Mouse (Mus musculus): ENCODE data around the gene Mettl1. TPM values are rescaled to one million over a fixed set of nuclear protein-coding genes. Genes with fewer than 3 reads are reported as not detected.
A peak's percentile ranks its signal among the peaks of the same experiment; 100 is the strongest.

Mettl1 gene
- polyA plus RNA-seq, 1 experiment from 2014 or later: 44.8 TPM

MicroRNAs encoded within 50 kb of the gene (microRNA counts, 519-probe panel; counts per million panel counts)
- microRNA mmu-miR-26a (3,535 counts per million, percentile 51 among the panel's probes with 10 or more counts), microRNA mmu-miR-546 (not detected)

Small RNA genes lying within 50 kb of the gene (microRNA-seq; reads per million reads assigned to microRNA genes)
- gene Mir26a-2 (ENCODE audit: borderline number of aligned reads): 47.5 reads per million, percentile 32 among the genes with 10 or more reads in this experiment
- 1.9 reads per million for gene Mir546 (ENCODE audit: borderline number of aligned reads)

Other genes starting within 250 kb of the Mettl1 start
- 18.9 and 19.3 TPM in 2 replicates for gene Atp23, start 140.1 kb upstream of the Mettl1 start, polyA plus RNA-seq (2014; fragmentation: Nextera tagmentation; extraction: Ambion mirVana)
- 64.8 and 67.9 TPM in 2 replicates for gene Ctdsp2, start 62.7 kb upstream of the Mettl1 start, polyA plus RNA-seq (2014; fragmentation: Nextera tagmentation; extraction: Ambion mirVana)
- 0.39 and 0.42 TPM in 2 replicates for gene Avil, start 40.7 kb upstream of the Mettl1 start, polyA plus RNA-seq (2014; fragmentation: Nextera tagmentation; extraction: Ambion mirVana)
- 88.0 and 88.5 TPM in 2 replicates for gene Tsfm, start 10.6 kb upstream of the Mettl1 start, polyA plus RNA-seq (2014; fragmentation: Nextera tagmentation; extraction: Ambion mirVana)
- 0.07 and 0.29 TPM in 2 replicates for gene Eef1akmt3, start 99 bp downstream of the Mettl1 start, polyA plus RNA-seq (2014; fragmentation: Nextera tagmentation; extraction: Ambion mirVana)
- gene Cyp27b1, start 6.8 kb downstream of the Mettl1 start, polyA plus RNA-seq (2014; fragmentation: Nextera tagmentation; extraction: Ambion mirVana): not detected in 2 replicates
- gene March9, start 18.8 kb downstream of the Mettl1 start, polyA plus RNA-seq (2014; fragmentation: Nextera tagmentation; extraction: Ambion mirVana): 1.5 and 1.8 TPM in 2 replicates
- gene Cdk4, start 22.1 kb downstream of the Mettl1 start, polyA plus RNA-seq (2014; fragmentation: Nextera tagmentation; extraction: Ambion mirVana): 3,117 and 3,128 TPM in 2 replicates
- 83.4 and 98.5 TPM in 2 replicates for gene Tspan31, start 28.9 kb downstream of the Mettl1 start, polyA plus RNA-seq (2014; fragmentation: Nextera tagmentation; extraction: Ambion mirVana)
- gene Agap2, start 33.9 kb downstream of the Mettl1 start, polyA plus RNA-seq (2014; fragmentation: Nextera tagmentation; extraction: Ambion mirVana): 0.80 and 0.95 TPM in 2 replicates
- 29.5 and 29.9 TPM in 2 replicates for gene Os9, start 79.7 kb downstream of the Mettl1 start, polyA plus RNA-seq (2014; fragmentation: Nextera tagmentation; extraction: Ambion mirVana)
- 4.9 and 5.2 TPM in 2 replicates for gene B4galnt1, start 123.8 kb downstream of the Mettl1 start, polyA plus RNA-seq (2014; fragmentation: Nextera tagmentation; extraction: Ambion mirVana)
- gene Slc26a10, start 139.2 kb downstream of the Mettl1 start, polyA plus RNA-seq (2014; fragmentation: Nextera tagmentation; extraction: Ambion mirVana): 1.1 and 2.0 TPM in 2 replicates
- 32.7 and 38.4 TPM in 2 replicates for gene Arhgef25, start 148.7 kb downstream of the Mettl1 start, polyA plus RNA-seq (2014; fragmentation: Nextera tagmentation; extraction: Ambion mirVana)
- gene Dtx3, start 154.3 kb downstream of the Mettl1 start, polyA plus RNA-seq (2014; fragmentation: Nextera tagmentation; extraction: Ambion mirVana): 93.8 and 108 TPM in 2 replicates
- gene Pip4k2c, start 170.2 kb downstream of the Mettl1 start, polyA plus RNA-seq (2014; fragmentation: Nextera tagmentation; extraction: Ambion mirVana): 14.7 and 17.8 TPM in 2 replicates
- 10.4 and 12.2 TPM in 2 replicates for gene Kif5a, start 221.9 kb downstream of the Mettl1 start, polyA plus RNA-seq (2014; fragmentation: Nextera tagmentation; extraction: Ambion mirVana)
- gene Dctn2, start 225.0 kb downstream of the Mettl1 start, polyA plus RNA-seq (2014; fragmentation: Nextera tagmentation; extraction: Ambion mirVana): 162 and 180 TPM in 2 replicates
- 9.8 and 11.6 TPM in 2 replicates for gene Mbd6, start 247.6 kb downstream of the Mettl1 start, polyA plus RNA-seq (2014; fragmentation: Nextera tagmentation; extraction: Ambion mirVana)

Measured in embryonic facial prominence, embryonic 11.5 days (tissue).